Mouse (Mus musculus) heart, embryonic 15.5 days (tissue): ENCODE results near the gene Dgkz. TPM values are rescaled to one million over a fixed set of nuclear protein-coding genes. Genes with fewer than 3 reads are reported as not detected.

Experiments used
- ATAC-seq: fragments of 200-750 bp; cut with Nextera tagmentation; replicated peaks from 2 replicates; pipeline ENCODE4 v1.8.0; 2017; ENCODE audit warnings: low read depth, moderate TSS enrichment; ENCODE audit not compliant: insufficient number of reproducible peaks, insufficient read depth, low FRiP score
- H3K27ac ChIP-seq: fragments of 300-500 bp; sonication (generic); 2 replicates; pipeline ENCODE4 v1.5.1; 2015; ENCODE audit warnings: mild to moderate bottlenecking, inconsistent platforms
- H3K27me3 ChIP-seq: fragments of 300-500 bp; sonication (generic); 2 replicates; pipeline ENCODE4 v1.6.1; 2015; ENCODE audit warnings: inconsistent platforms
- H3K36me3 ChIP-seq: fragments of 300-500 bp; sonication (generic); 2 replicates; pipeline ENCODE4 v1.6.1; 2015; ENCODE audit warnings: mild to moderate bottlenecking, inconsistent platforms
- H3K4me1 ChIP-seq: fragments of 300-500 bp; sonication (generic); replicated peaks from 2 replicates; pipeline ENCODE4 v1.6.1; 2015; ENCODE audit warnings: inconsistent platforms
- H3K4me2 ChIP-seq: fragments of 300-500 bp; sonication (generic); 2 replicates; pipeline ENCODE4 v1.6.1; 2015; ENCODE audit warnings: inconsistent platforms, mild to moderate bottlenecking, moderate library complexity
- H3K4me3 ChIP-seq: fragments of 300-500 bp; sonication (generic); 2 replicates; pipeline ENCODE4 v1.5.1; 2015; ENCODE audit warnings: mild to moderate bottlenecking, inconsistent platforms
- H3K9ac ChIP-seq: fragments of 300-500 bp; sonication (generic); 2 replicates; pipeline ENCODE4 v1.6.1; 2015; ENCODE audit warnings: mild to moderate bottlenecking, inconsistent platforms
- H3K9me3 ChIP-seq: fragments of 300-500 bp; sonication (generic); replicated peaks from 2 replicates; pipeline ENCODE4 v1.6.1; 2016; ENCODE audit warnings: inconsistent platforms
- WGBS: fragments of 180-500 bp; shearing (Covaris S2); methylation state at CpG from one replicate; pipeline ENCODE4 v1.1.7; 2015; ENCODE audit warnings: mixed read lengths; 5-methylcytosine and 5-hydroxymethylcytosine counted together
- polyA plus RNA-seq: library from polyadenylated mRNA; unstranded; fragments of >200 nt; fragmentation: Nextera tagmentation; extraction: Ambion mirVana; gene quantifications from 2 replicates; pipeline ENCODE4 v1.2.1, GENCODE M21; 2015

Gene Dgkz
- polyA plus RNA-seq, 1 experiment from 2014 or later: 26.6 TPM

- H3K4me2 ChIP-seq: no peak overlapping the region
- ATAC-seq: no peak
- peaks cover 9% of the 10 kb centered on the region; the same call in 1 of the 2 replicates for H3K27me3 ChIP-seq
- peaks cover 41% of the 10 kb centered on the region for H3K36me3 ChIP-seq
- WGBS: 15% methylated on average over 6 of the region's 6 CpGs
- H3K9me3 ChIP-seq: no peaks in the 10 kb centered on the region
- peaks cover 50% of the 10 kb centered on the region for H3K4me1 ChIP-seq
- H3K9ac ChIP-seq: no peak overlapping the region
- H3K27ac ChIP-seq: peak overlapping the region; percentile 74
- H3K4me3 ChIP-seq: no peak overlapping the region
These were observed 42.8 kb downstream of the Dgkz start for GRCm38 (mm10) chr2:91932737-91933350.

- H3K4me3 ChIP-seq: peak within 1 kb of the TSS; percentile 58
- H3K36me3 ChIP-seq: peaks cover 35% of the 10 kb centered on the region
- no peaks in the 10 kb centered on the region for H3K9me3 ChIP-seq
- H3K4me2 ChIP-seq: peak within 1 kb of the TSS; percentile 76
- peaks cover 12% of the 10 kb centered on the region; the same call in 1 of the 2 replicates for H3K27me3 ChIP-seq
- ATAC-seq: peak; percentile 28; the same call in 1 of the 2 replicates
- H3K9ac ChIP-seq: peak within 1 kb of the TSS; percentile 73
- H3K27ac ChIP-seq: peak within 1 kb of the TSS; percentile 74
- H3K4me1 ChIP-seq: peaks cover 50% of the 10 kb centered on the region
- WGBS: 3% methylated on average over 16 of the region's 16 CpGs
These were observed 43.4 kb downstream of the Dgkz start, which contains the start of gene Mdk for GRCm38 (mm10) chr2:91932160-91932711. Gene Mdk (minus strand): TSS chr2:91932297.

GRCm38 (mm10) chr2:91931328-91932159 lies 44.1 kb downstream of the Dgkz start:
- peak overlapping the region; percentile 76 for H3K4me2 ChIP-seq
- peak; percentile 45 for ATAC-seq
- peak overlapping the region; percentile 58 for H3K4me3 ChIP-seq
- H3K27me3 ChIP-seq: peaks cover 12% of the 10 kb centered on the region; the same call in 1 of the 2 replicates
- peak overlapping the region; percentile 73 for H3K9ac ChIP-seq
- H3K36me3 ChIP-seq: peaks cover 28% of the 10 kb centered on the region
- no peaks in the 10 kb centered on the region for H3K9me3 ChIP-seq
- H3K4me1 ChIP-seq: peaks cover 50% of the 10 kb centered on the region
- H3K27ac ChIP-seq: peak overlapping the region; percentile 74
- WGBS: 5% methylated on average over 50 of the region's 50 CpGs

- Histone ChIP-seq H3K9ac (peak overlapping the region; percentile 73), H3K4me2 (peak overlapping the region; percentile 76), H3K27me3 (peaks cover 12% of the 10 kb centered on the region; the same call in 1 of the 2 replicates), H3K4me3 (peak overlapping the region; percentile 58), H3K27ac (peak overlapping the region; percentile 74), H3K4me1 (peaks cover 50% of the 10 kb centered on the region), H3K9me3 (no peaks in the 10 kb centered on the region), H3K36me3 (peaks cover 21% of the 10 kb centered on the region)
- no peak for ATAC-seq
- 8% methylated on average over 23 of the region's 23 CpGs for WGBS
These were observed 44.8 kb downstream of the Dgkz start for GRCm38 (mm10) chr2:91930761-91931291.

- peaks cover 16% of the 10 kb centered on the region for H3K27me3 ChIP-seq
- WGBS: 14% methylated on average over 12 of the region's 12 CpGs
- H3K4me3 ChIP-seq: peak overlapping the region; percentile 58
- H3K9me3 ChIP-seq: no peaks in the 10 kb centered on the region
- peak overlapping the region; percentile 76 for H3K4me2 ChIP-seq
- H3K4me1 ChIP-seq: peaks cover 50% of the 10 kb centered on the region
- H3K27ac ChIP-seq: no peak overlapping the region
- peak overlapping the region; percentile 73; the same call in 1 of the 2 replicates for H3K9ac ChIP-seq
- ATAC-seq: no peak
- H3K36me3 ChIP-seq: peaks cover 13% of the 10 kb centered on the region; the same call in 1 of the 2 replicates
These were observed 45.7 kb downstream of the Dgkz start for GRCm38 (mm10) chr2:91929936-91930335.

- 66% methylated on average over 3 of the region's 3 CpGs for WGBS
- no peak overlapping the region for H3K9ac ChIP-seq
- no peak for ATAC-seq
- peaks cover 21% of the 10 kb centered on the region for H3K27me3 ChIP-seq
- peak overlapping the region; percentile 58; the same call in 1 of the 2 replicates for H3K4me3 ChIP-seq
- peaks cover 8% of the 10 kb centered on the region; the same call in 1 of the 2 replicates for H3K36me3 ChIP-seq
- H3K27ac ChIP-seq: no peak overlapping the region
- peaks cover 50% of the 10 kb centered on the region for H3K4me1 ChIP-seq
- H3K4me2 ChIP-seq: no peak overlapping the region; the same call in 1 of the 2 replicates
- H3K9me3 ChIP-seq: no peaks in the 10 kb centered on the region
These were observed 46.2 kb downstream of the Dgkz start for GRCm38 (mm10) chr2:91929455-91929854.

- WGBS: 64% methylated on average over 23 of the region's 23 CpGs
- peaks cover 50% of the 10 kb centered on the region for H3K4me1 ChIP-seq
- H3K4me3 ChIP-seq: no peak overlapping the region
- H3K27me3 ChIP-seq: peaks cover 28% of the 10 kb centered on the region
- H3K9me3 ChIP-seq: no peaks in the 10 kb centered on the region
- ATAC-seq: no peak
- peaks cover 3% of the 10 kb centered on the region; the same call in 1 of the 2 replicates for H3K36me3 ChIP-seq
- no peak overlapping the region for H3K9ac ChIP-seq
- H3K4me2 ChIP-seq: peak overlapping the region; percentile 59; the same call in 1 of the 2 replicates
- no peak overlapping the region for H3K27ac ChIP-seq
These were observed 46.9 kb downstream of the Dgkz start for GRCm38 (mm10) chr2:91928534-91929350.

GRCm38 (mm10) chr2:91927826-91928533 lies 47.7 kb downstream of the Dgkz start:
- Histone ChIP-seq H3K9me3 (no peaks in the 10 kb centered on the region), H3K27ac (no peak overlapping the region), H3K4me3 (peak overlapping the region; percentile 26), H3K36me3 (no peaks in the 10 kb centered on the region), H3K27me3 (peaks cover 35% of the 10 kb centered on the region), H3K4me1 (peaks cover 50% of the 10 kb centered on the region), H3K9ac (no peak overlapping the region), H3K4me2 (peak overlapping the region; percentile 59)
- 36% methylated on average over 34 of the region's 34 CpGs for WGBS
- no peak for ATAC-seq

- Histone ChIP-seq H3K9ac (no peak within 1 kb of the TSS), H3K4me2 (peak within 1 kb of the TSS; percentile 59), H3K4me1 (peaks cover 50% of the 10 kb centered on the region), H3K9me3 (no peaks in the 10 kb centered on the region), H3K4me3 (peak within 1 kb of the TSS; percentile 26), H3K27me3 (peaks cover 45% of the 10 kb centered on the region), H3K27ac (no peak within 1 kb of the TSS), H3K36me3 (no peaks in the 10 kb centered on the region)
- no peak for ATAC-seq
- WGBS: 73% methylated on average over 3 of the region's 3 CpGs
These were observed 48.7 kb downstream of the Dgkz start, which contains the start of gene Chrm4 for GRCm38 (mm10) chr2:91926949-91927348. Gene Chrm4 (plus strand): TSS chr2:91927249.

- H3K27ac ChIP-seq: no peak overlapping the region
- no peak overlapping the region for H3K4me3 ChIP-seq
- H3K27me3 ChIP-seq: peaks cover 60% of the 10 kb centered on the region
- H3K4me2 ChIP-seq: no peak overlapping the region
- no peaks in the 10 kb centered on the region for H3K36me3 ChIP-seq
- no peak overlapping the region for H3K9ac ChIP-seq
- H3K9me3 ChIP-seq: no peaks in the 10 kb centered on the region
- WGBS: 79% methylated on average over 15 of the region's 15 CpGs
- peaks cover 42% of the 10 kb centered on the region for H3K4me1 ChIP-seq
- no peak for ATAC-seq
These were observed 50.2 kb downstream of the Dgkz start for GRCm38 (mm10) chr2:91925442-91925841.
